Mouse (Mus musculus) MN1 (cell line): ENCODE data around the gene Dctn3.

ENCODE experiments used
- DNase-seq: peaks from one replicate; pipeline ENCODE4 v3.0.0-alpha.2; 2016; ENCODE audit warnings: low spot score

Gene Dctn3

DNA sequence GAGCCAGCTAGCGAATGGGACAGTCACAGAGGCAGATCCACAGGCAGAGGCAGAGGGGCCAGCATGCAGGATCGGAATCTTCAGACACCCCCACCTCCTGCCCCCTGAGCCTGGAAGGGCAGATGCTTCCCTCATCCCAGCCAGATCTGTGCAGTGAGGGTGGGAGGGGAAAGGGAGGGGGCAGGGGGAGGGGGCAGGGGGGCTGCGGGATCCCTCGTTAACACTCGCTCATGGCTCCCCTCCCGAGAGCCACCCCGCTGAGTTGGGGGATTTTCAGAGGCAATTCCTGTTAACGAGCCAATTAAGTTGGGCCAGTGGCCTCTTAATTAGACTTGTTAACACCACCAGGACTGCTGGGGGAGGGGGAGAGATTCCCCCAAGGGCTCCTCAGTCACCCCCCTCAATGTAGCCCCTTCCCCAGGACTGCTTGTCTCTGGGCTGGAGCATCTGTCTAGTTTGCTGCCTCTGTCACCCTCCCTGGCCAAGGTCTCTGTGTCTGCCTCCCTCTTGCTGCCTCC is 50.9 kb downstream of the Dctn3 start:
- DNase-seq, result no peak

DNA sequence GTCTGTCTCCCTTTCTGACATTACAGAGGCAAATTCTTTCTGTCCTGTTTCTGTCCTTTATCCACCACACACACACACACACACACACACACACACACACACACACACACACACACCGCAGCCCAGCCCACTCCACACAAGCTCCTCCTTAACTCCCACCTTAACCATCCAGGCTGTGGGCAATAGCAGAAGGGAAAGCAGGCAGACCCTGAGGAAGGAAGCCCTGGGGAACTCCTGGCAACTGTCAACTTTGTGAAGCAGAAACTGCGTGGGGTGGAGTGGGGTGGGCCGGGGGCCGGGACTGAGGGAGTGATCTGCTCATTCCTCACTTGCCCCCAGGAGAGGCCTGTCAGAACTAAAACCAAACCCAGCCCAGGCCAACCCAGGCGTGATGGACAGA is 51.5 kb downstream of the Dctn3 start:
- no peak for DNase-seq

GRCm38 (mm10) chr4:41670836-41671235 is 52.1 kb downstream of the Dctn3 start:
- DNase-seq, result no peak

DNA sequence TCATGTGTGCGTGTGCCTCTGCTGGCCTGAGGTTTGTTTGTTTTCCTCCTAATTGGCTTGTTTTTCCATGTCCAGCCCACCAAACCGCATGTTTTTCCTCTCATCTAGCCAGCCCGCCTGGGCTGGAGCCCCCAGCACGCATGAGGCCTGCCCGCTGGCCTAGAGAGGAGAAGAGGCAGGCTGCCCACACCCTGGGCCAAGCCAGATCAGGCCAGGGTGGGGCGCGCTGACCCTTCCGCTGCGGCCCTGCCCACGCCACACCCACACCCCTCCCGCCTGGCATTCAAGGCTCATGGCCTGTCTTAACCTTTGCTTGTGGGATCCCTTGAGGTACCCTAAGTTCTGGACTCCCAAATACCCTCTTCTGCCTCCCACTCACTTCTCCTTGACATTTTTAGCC is 56.3 kb downstream of the Dctn3 start:
- peak; percentile 52 for DNase-seq

DNA sequence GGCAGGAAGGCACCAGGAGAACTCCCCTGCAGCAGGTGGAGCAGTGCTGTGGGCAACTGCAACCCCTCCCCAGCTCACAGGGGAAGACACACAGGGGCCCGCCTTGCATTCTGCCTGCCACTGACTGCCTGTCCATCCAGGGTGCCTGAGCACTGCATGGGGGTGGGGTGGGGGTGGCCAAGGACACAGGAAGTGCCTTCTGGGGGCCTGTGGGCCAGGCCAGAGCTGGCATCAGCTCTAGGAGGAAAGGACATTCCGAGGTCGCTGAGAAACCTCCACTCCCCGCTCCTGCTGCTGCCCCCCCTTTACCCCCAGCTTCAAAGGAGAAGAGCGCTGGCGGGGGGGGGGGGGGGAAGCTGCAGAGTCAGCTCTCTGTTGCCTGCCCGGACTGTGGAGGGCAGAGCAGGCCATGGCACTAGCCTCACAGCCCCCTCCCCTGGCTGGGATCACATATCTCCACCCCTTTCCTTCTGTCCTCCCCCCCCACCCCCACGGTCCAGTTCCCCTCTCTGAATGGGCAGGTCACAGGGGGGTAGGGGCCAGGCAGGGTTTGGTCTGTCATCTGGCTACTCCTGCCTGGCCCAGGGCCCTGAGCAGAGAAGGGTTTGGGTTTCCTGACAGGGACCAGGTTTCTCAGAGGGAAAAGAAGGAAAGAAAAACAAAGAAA is 57.8 kb downstream of the Dctn3 start:
- DNase-seq, result no peak
